Mouse (Mus musculus) G1E (cell line): Measurements from ENCODE around the gene Slc9a7.

Experiments
- CTCF ChIP-seq: IDR thresholded peaks from 2 replicates; pipeline ENCODE4 v1.5.1; 2012; ENCODE audit warnings: low read depth, low read length, inconsistent platforms, mixed read lengths
- GATA1 ChIP-seq: IDR thresholded peaks from 2 replicates; pipeline ENCODE4 v1.6.1; 2012; ENCODE audit warnings: borderline replicate concordance, low read length, inconsistent platforms, mixed read lengths
- TAL1 ChIP-seq: conservative IDR thresholded peaks from 2 replicates; pipeline ENCODE4 v1.6.1; 2012; ENCODE audit warnings: low read depth, low read length, inconsistent platforms, mixed read lengths

- no peak for TF ChIP-seq TAL1
- TF ChIP-seq CTCF = no peak
- no peak for TF ChIP-seq GATA1
Observed at GRCm38 (mm10) chrX:20290715-20291114, 892 bp downstream of the Slc9a7 start.
